Mouse (Mus musculus) liver, embryonic 14.5 days (tissue): ENCODE results near the gene Aurkb. TPM values are rescaled to one million over a fixed set of nuclear protein-coding genes. Genes with fewer than 3 reads are reported as not detected.
A peak's percentile ranks its signal among the peaks of the same experiment; 100 is the strongest.

Source experiments
- ATAC-seq: fragments of 200-750 bp; cut with Nextera tagmentation; 2 replicates; pipeline ENCODE4 v1.8.0; 2017; ENCODE audit warnings: moderate number of reproducible peaks, mild to moderate bottlenecking, moderate library complexity; ENCODE audit not compliant: insufficient read depth
- DNase-seq, 3 experiments: peaks; one replicate each; pipeline ENCODE4 v3.0.0-alpha.2; 2012 to 2013; ENCODE audit warnings: low read depth in 3 of 3, low spot score in 3 of 3
- H3K27ac ChIP-seq: fragments of 300-500 bp; sonication (generic); 2 replicates; pipeline ENCODE4 v1.5.1; 2014; ENCODE audit warnings: moderate library complexity, mild to moderate bottlenecking, control low read depth, inconsistent platforms
- H3K27me3 ChIP-seq: fragments of 300-500 bp; sonication (generic); 2 replicates; pipeline ENCODE4 v1.6.1; 2014; ENCODE audit warnings: mild to moderate bottlenecking, low read length, moderate library complexity; ENCODE audit not compliant: control insufficient read depth, insufficient read depth
- H3K36me3 ChIP-seq: fragments of 300-500 bp; sonication (generic); replicated peaks from 2 replicates; pipeline ENCODE4 v1.6.1; 2014; ENCODE audit warnings: low read depth; ENCODE audit not compliant: control insufficient read depth, insufficient read depth
- H3K4me1 ChIP-seq, 2 experiments: fragments of 200-500 bp in 1 of 2; fragments of 300-500 bp in 1 of 2; sonication (generic) in 1 of 2; replicated peaks; 2 replicates each; pipeline ENCODE4 v1.6.1; 2012 to 2014; ENCODE audit warnings: antibody characterized with exemption in 1 of 2, inconsistent platforms in 1 of 2, low read length in 1 of 2; ENCODE audit not compliant: control insufficient read depth in 2 of 2, insufficient read depth in 2 of 2
- H3K4me2 ChIP-seq: fragments of 300-500 bp; sonication (generic); 2 replicates; pipeline ENCODE4 v1.6.1; 2014; ENCODE audit warnings: low read depth, mild to moderate bottlenecking, control low read depth, moderate library complexity
- H3K4me3 ChIP-seq, 2 experiments: fragments of 200-500 bp in 1 of 2; fragments of 300-500 bp in 1 of 2; sonication (generic) in 1 of 2; 2 replicates each; pipeline ENCODE4 v1.5.1; 2012 to 2014; ENCODE audit warnings: low read depth in 2 of 2, low read length in 2 of 2, mild to moderate bottlenecking in 2 of 2, control low read depth in 1 of 2, inconsistent platforms in 1 of 2, moderate library complexity in 1 of 2; ENCODE audit not compliant: insufficient read depth in 1 of 2
- H3K9ac ChIP-seq: fragments of 300-500 bp; sonication (generic); replicated peaks from 2 replicates; pipeline ENCODE4 v1.6.1; 2014; ENCODE audit warnings: mild to moderate bottlenecking, control low read depth, moderate library complexity
- H3K9me3 ChIP-seq: fragments of 300-500 bp; sonication (generic); 2 replicates; pipeline ENCODE4 v1.6.1; 2016; ENCODE audit warnings: low read length, mixed read lengths; ENCODE audit not compliant: control insufficient read depth
- CTCF ChIP-seq: IDR thresholded peaks from 2 replicates; pipeline ENCODE4 v1.5.1; 2016; ENCODE audit warnings: antibody characterized with exemption, low read depth, control low read depth
- EP300 ChIP-seq: IDR thresholded peaks from 2 replicates; pipeline ENCODE4 v1.6.1; 2016; ENCODE audit warnings: antibody characterized with exemption, low read depth
- WGBS: fragments of 180-500 bp; shearing (Covaris S2); extraction: QIAGEN DNeasy Blood & Tissue Kit; methylation state at CpG from one replicate; pipeline ENCODE4 v1.1.7; 2014; ENCODE audit not compliant: insufficient replicate concordance; 5-methylcytosine and 5-hydroxymethylcytosine counted together
- polyA plus RNA-seq, 2 experiments: library from polyadenylated mRNA; depleted of rRNA in 1 of 2; stranded (reverse) in 1 of 2; unstranded in 1 of 2; fragments of >200 nt; fragmentation: Nextera tagmentation in 1 of 2; extraction: Ambion mirVana in 1 of 2; gene quantifications; 2 replicates each; pipeline versions ENCODE4 v1.2.1 to v1.2.3; 2012 to 2014

Gene Aurkb
- polyA plus RNA-seq, 2 experiments = 78.6 to 90.8 TPM

GRCm38 (mm10) chr11:69100639-69101360, 55.4 kb downstream of the Aurkb start:
- no peaks in the 10 kb centered on the region for H3K27me3 ChIP-seq
- 69% methylated on average over 20 of the region's 20 CpGs for whole genome bisulfite sequencing
- TF ChIP-seq CTCF (no peak), EP300 (no peak)
- peak overlapping the region; percentile 93 for H3K4me2 ChIP-seq
- peak overlapping the region in 1 of 2 experiments; percentile 53; a peak in 1 of 4 replicates for H3K4me3 ChIP-seq
- DNase-seq = no peak
- no peak overlapping the region for H3K9ac ChIP-seq
- H3K4me1 ChIP-seq = peaks cover 31 to 40% of the 10 kb centered on the region in 2 experiments
- peaks cover 8% of the 10 kb centered on the region for H3K36me3 ChIP-seq
- no peak for ATAC-seq
- H3K9me3 ChIP-seq = no peaks in the 10 kb centered on the region
- no peak overlapping the region for H3K27ac ChIP-seq

Other genes with a start within 250 kb of the Aurkb start
- gene Ndel1, start 173.8 kb upstream of the Aurkb start, polyA plus RNA-seq (2012; rRNA removed) = 20.2 and 21.1 TPM in 2 replicates
- 28.1 and 30.8 TPM in 2 replicates for gene Ndel1, start 173.8 kb upstream of the Aurkb start, polyA plus RNA-seq (2014; fragmentation: Nextera tagmentation; extraction: Ambion mirVana)
- gene Rnf222, start 157.1 kb upstream of the Aurkb start, polyA plus RNA-seq (2012; rRNA removed) = 0.08 and 0.09 TPM in 2 replicates
- gene Rnf222, start 157.1 kb upstream of the Aurkb start, polyA plus RNA-seq (2014; fragmentation: Nextera tagmentation; extraction: Ambion mirVana) = 0.10 TPM in 1 of 2 replicates, not detected in the other
- 1,827 and 1,859 TPM in 2 replicates for gene Rpl26, start 144.1 kb upstream of the Aurkb start, polyA plus RNA-seq (2012; rRNA removed)
- gene Rpl26, start 144.1 kb upstream of the Aurkb start, polyA plus RNA-seq (2014; fragmentation: Nextera tagmentation; extraction: Ambion mirVana) = 829 and 850 TPM in 2 replicates
- not detected in 2 replicates for gene Odf4, start 118.6 kb upstream of the Aurkb start, polyA plus RNA-seq (2012; rRNA removed)
- not detected in 2 replicates for gene Odf4, start 118.6 kb upstream of the Aurkb start, polyA plus RNA-seq (2014; fragmentation: Nextera tagmentation; extraction: Ambion mirVana)
- gene Arhgef15, start 88.2 kb upstream of the Aurkb start, polyA plus RNA-seq (2012; rRNA removed) = 1.4 and 3.5 TPM in 2 replicates
- 0.89 and 1.2 TPM in 2 replicates for gene Arhgef15, start 88.2 kb upstream of the Aurkb start, polyA plus RNA-seq (2014; fragmentation: Nextera tagmentation; extraction: Ambion mirVana)
- gene Slc25a35, start 77.5 kb upstream of the Aurkb start, polyA plus RNA-seq (2012; rRNA removed) = 0.58 and 0.59 TPM in 2 replicates
- gene Slc25a35, start 77.5 kb upstream of the Aurkb start, polyA plus RNA-seq (2014; fragmentation: Nextera tagmentation; extraction: Ambion mirVana) = 0.13 and 0.51 TPM in 2 replicates
- gene Rangrf, start 70.5 kb upstream of the Aurkb start, polyA plus RNA-seq (2012; rRNA removed) = 20.5 and 23.0 TPM in 2 replicates
- gene Rangrf, start 70.5 kb upstream of the Aurkb start, polyA plus RNA-seq (2014; fragmentation: Nextera tagmentation; extraction: Ambion mirVana) = 29.2 and 31.2 TPM in 2 replicates
- 11.0 and 11.4 TPM in 2 replicates for gene Pfas, start 37.2 kb upstream of the Aurkb start, polyA plus RNA-seq (2012; rRNA removed)
- 15.1 and 17.2 TPM in 2 replicates for gene Pfas, start 37.2 kb upstream of the Aurkb start, polyA plus RNA-seq (2014; fragmentation: Nextera tagmentation; extraction: Ambion mirVana)
- gene Ctc1, start 29.7 kb upstream of the Aurkb start, polyA plus RNA-seq (2012; rRNA removed) = 21.9 and 23.9 TPM in 2 replicates
- 15.2 and 17.5 TPM in 2 replicates for gene Ctc1, start 29.7 kb upstream of the Aurkb start, polyA plus RNA-seq (2014; fragmentation: Nextera tagmentation; extraction: Ambion mirVana)
- gene Borcs6, start 14.1 kb downstream of the Aurkb start, polyA plus RNA-seq (2012; rRNA removed) = 3.0 and 3.4 TPM in 2 replicates
- 2.2 and 3.0 TPM in 2 replicates for gene Borcs6, start 14.1 kb downstream of the Aurkb start, polyA plus RNA-seq (2014; fragmentation: Nextera tagmentation; extraction: Ambion mirVana)
- 12.0 and 18.0 TPM in 2 replicates for gene Tmem107, start 25.2 kb downstream of the Aurkb start, polyA plus RNA-seq (2012; rRNA removed)
- 21.9 and 29.3 TPM in 2 replicates for gene Tmem107, start 25.2 kb downstream of the Aurkb start, polyA plus RNA-seq (2014; fragmentation: Nextera tagmentation; extraction: Ambion mirVana)
- 23.0 and 23.1 TPM in 2 replicates for gene Vamp2, start 42.8 kb downstream of the Aurkb start, polyA plus RNA-seq (2012; rRNA removed)
- 11.4 and 12.6 TPM in 2 replicates for gene Vamp2, start 42.8 kb downstream of the Aurkb start, polyA plus RNA-seq (2014; fragmentation: Nextera tagmentation; extraction: Ambion mirVana)
- 1.8 and 1.9 TPM in 2 replicates for gene Per1, start 49.6 kb downstream of the Aurkb start, polyA plus RNA-seq (2012; rRNA removed)
- gene Per1, start 49.6 kb downstream of the Aurkb start, polyA plus RNA-seq (2014; fragmentation: Nextera tagmentation; extraction: Ambion mirVana) = 3.0 and 4.2 TPM in 2 replicates
- gene Hes7, start 74.8 kb downstream of the Aurkb start, polyA plus RNA-seq (2012; rRNA removed) = 0.08 and 0.12 TPM in 2 replicates
- gene Hes7, start 74.8 kb downstream of the Aurkb start, polyA plus RNA-seq (2014; fragmentation: Nextera tagmentation; extraction: Ambion mirVana) = 0.05 TPM in 1 of 2 replicates, not detected in the other
- gene 9130213A22Rik, start 76.9 kb downstream of the Aurkb start, polyA plus RNA-seq (2012; rRNA removed) = 0.05 and 0.08 TPM in 2 replicates
- gene 9130213A22Rik, start 76.9 kb downstream of the Aurkb start, polyA plus RNA-seq (2014; fragmentation: Nextera tagmentation; extraction: Ambion mirVana) = not detected in 2 replicates
- 0.05 and 0.38 TPM in 2 replicates for gene Aloxe3, start 80.2 kb downstream of the Aurkb start, polyA plus RNA-seq (2012; rRNA removed)
- 0.15 TPM in 1 of 2 replicates, not detected in the other for gene Aloxe3, start 80.2 kb downstream of the Aurkb start, polyA plus RNA-seq (2014; fragmentation: Nextera tagmentation; extraction: Ambion mirVana)
- gene Alox12b, start 111.3 kb downstream of the Aurkb start, polyA plus RNA-seq (2012; rRNA removed) = not detected in 2 replicates
- gene Alox12b, start 111.3 kb downstream of the Aurkb start, polyA plus RNA-seq (2014; fragmentation: Nextera tagmentation; extraction: Ambion mirVana) = not detected in 2 replicates
- 0.01 and 0.03 TPM in 2 replicates for gene Alox8, start 152.2 kb downstream of the Aurkb start, polyA plus RNA-seq (2012; rRNA removed)
- gene Alox8, start 152.2 kb downstream of the Aurkb start, polyA plus RNA-seq (2014; fragmentation: Nextera tagmentation; extraction: Ambion mirVana) = not detected in 2 replicates
- gene Gucy2e, start 191.4 kb downstream of the Aurkb start, polyA plus RNA-seq (2012; rRNA removed) = not detected in 2 replicates
- gene Gucy2e, start 191.4 kb downstream of the Aurkb start, polyA plus RNA-seq (2014; fragmentation: Nextera tagmentation; extraction: Ambion mirVana) = not detected in 2 replicates